Mouse (Mus musculus) neural tube, embryonic 12.5 days (tissue): ENCODE measurements at regions not wholly inside any gene's neighbourhood (a gene's known extent, or its start where the extent isn't known, plus 50 kb on each side); places are given as distances from the start of the nearest gene placed in this dataset.

Experiments
- ATAC-seq: fragments of 200-750 bp; cut with Nextera tagmentation; 2 replicates; pipeline ENCODE4 v1.8.0; 2017; ENCODE audit warnings: low read depth, mild to moderate bottlenecking, moderate TSS enrichment, moderate library complexity; ENCODE audit not compliant: low FRiP score
- H3K27ac ChIP-seq: fragments of 300-500 bp; sonication (generic); 2 replicates; pipeline ENCODE4 v1.5.1; 2016
- H3K27me3 ChIP-seq: fragments of 300-500 bp; sonication (generic); replicated peaks from 2 replicates; pipeline ENCODE4 v1.6.1; 2016; ENCODE audit warnings: mild to moderate bottlenecking
- H3K36me3 ChIP-seq: fragments of 300-500 bp; sonication (generic); 2 replicates; pipeline ENCODE4 v1.6.1; 2016; ENCODE audit warnings: mild to moderate bottlenecking
- H3K4me1 ChIP-seq: fragments of 300-500 bp; sonication (generic); 2 replicates; pipeline ENCODE4 v1.6.1; 2016
- H3K4me2 ChIP-seq: fragments of 300-500 bp; sonication (generic); replicated peaks from 2 replicates; pipeline ENCODE4 v1.6.1; 2016; ENCODE audit warnings: mild to moderate bottlenecking
- H3K4me3 ChIP-seq: fragments of 300-500 bp; sonication (generic); 2 replicates; pipeline ENCODE4 v1.5.1; 2016
- H3K9ac ChIP-seq: fragments of 300-500 bp; sonication (generic); 2 replicates; pipeline ENCODE4 v1.6.1; 2016; ENCODE audit warnings: mild to moderate bottlenecking
- H3K9me3 ChIP-seq: fragments of 300-500 bp; sonication (generic); 2 replicates; pipeline ENCODE4 v1.6.1; 2016; ENCODE audit warnings: mild to moderate bottlenecking
- WGBS: fragments of 180-500 bp; shearing (Covaris S2); methylation state at CpG from one replicate; pipeline ENCODE4 v1.1.7; 2016; 5-methylcytosine and 5-hydroxymethylcytosine counted together

- ATAC-seq = no peak
- Histone ChIP-seq H3K4me1 (no peaks in the 10 kb centered on the region), H3K9me3 (no peaks in the 10 kb centered on the region), H3K4me3 (no peak overlapping the region), H3K27me3 (no peaks in the 10 kb centered on the region), H3K27ac (no peak overlapping the region), H3K9ac (no peak overlapping the region), H3K4me2 (no peak overlapping the region), H3K36me3 (no peaks in the 10 kb centered on the region)
- 64% methylated on average over 2 of the region's 2 CpGs for WGBS
Observed at GRCm38 (mm10) chr3:33440905-33441304, 297.9 kb upstream of the Pex5l start.

DNA sequence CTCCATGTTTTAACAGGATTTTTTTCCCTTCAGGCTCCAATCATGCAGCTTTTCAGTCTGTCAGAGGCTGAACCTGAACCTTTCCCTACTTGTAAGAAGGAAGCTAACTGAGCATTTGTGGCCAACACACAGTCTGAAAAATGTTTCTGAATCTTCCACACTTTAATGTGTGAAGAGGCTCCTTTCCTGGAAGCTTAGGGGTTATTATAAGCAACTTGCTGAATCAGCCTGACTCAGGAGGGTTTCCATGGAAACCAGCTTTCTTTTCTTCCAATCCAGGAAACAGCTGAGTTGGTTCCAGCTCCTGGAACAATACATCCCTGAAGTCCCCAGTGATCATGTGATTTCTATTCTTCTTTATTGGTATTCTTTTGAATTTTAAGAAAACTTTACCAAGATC lies 297.5 kb upstream of the Pex5l start:
- Histone ChIP-seq H3K9ac (no peak overlapping the region), H3K4me2 (no peak overlapping the region)
- ATAC-seq = no peak

GRCm38 (mm10) chr3:33416922-33417321 lies 273.9 kb upstream of the Pex5l start:
- Histone ChIP-seq H3K27me3 (no peaks in the 10 kb centered on the region), H3K36me3 (no peaks in the 10 kb centered on the region), H3K4me1 (no peaks in the 10 kb centered on the region), H3K4me2 (no peak overlapping the region), H3K27ac (no peak overlapping the region), H3K4me3 (no peak overlapping the region), H3K9me3 (no peaks in the 10 kb centered on the region), H3K9ac (no peak overlapping the region)
- no peak for ATAC-seq
- 69% methylated on average over 3 of the region's 3 CpGs for WGBS

More for the DNA sequence above, 297.5 kb upstream of the Pex5l start:
- no peaks in the 10 kb centered on the region for H3K36me3 ChIP-seq
- no peaks in the 10 kb centered on the region for H3K27me3 ChIP-seq
- H3K9me3 ChIP-seq = no peaks in the 10 kb centered on the region
- no peaks in the 10 kb centered on the region for H3K4me1 ChIP-seq
- H3K4me3 ChIP-seq = no peak overlapping the region
- no peak overlapping the region for H3K27ac ChIP-seq

DNA sequence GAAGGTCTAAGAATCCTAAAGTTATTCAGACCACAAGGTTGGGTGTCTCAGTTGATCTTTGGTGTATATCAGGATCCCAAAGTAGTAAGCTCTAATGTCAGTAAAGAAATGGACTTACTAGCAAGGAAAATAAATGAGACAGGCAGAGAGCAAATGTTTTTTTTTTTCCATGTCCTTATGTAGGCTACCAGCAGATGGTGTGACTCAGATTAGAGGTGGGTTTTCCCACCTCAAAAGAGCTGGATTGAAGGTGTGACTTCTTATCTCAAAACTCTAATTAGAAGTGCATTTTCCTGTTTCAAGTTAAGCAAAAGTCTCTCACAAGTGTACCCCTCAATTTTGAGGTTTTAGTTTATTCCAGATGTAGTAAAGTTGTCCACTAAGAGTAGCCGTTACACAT lies 273.3 kb upstream of the Pex5l start:
- H3K27ac ChIP-seq = no peak overlapping the region
- H3K36me3 ChIP-seq = no peaks in the 10 kb centered on the region
- H3K9me3 ChIP-seq = no peaks in the 10 kb centered on the region
- H3K9ac ChIP-seq = no peak overlapping the region
- no peak for ATAC-seq
- H3K27me3 ChIP-seq = no peaks in the 10 kb centered on the region
- H3K4me3 ChIP-seq = no peak overlapping the region
- H3K4me1 ChIP-seq = no peaks in the 10 kb centered on the region
- 88% methylated on average over 1 of the region's 1 CpGs for WGBS
- no peak overlapping the region for H3K4me2 ChIP-seq

DNA sequence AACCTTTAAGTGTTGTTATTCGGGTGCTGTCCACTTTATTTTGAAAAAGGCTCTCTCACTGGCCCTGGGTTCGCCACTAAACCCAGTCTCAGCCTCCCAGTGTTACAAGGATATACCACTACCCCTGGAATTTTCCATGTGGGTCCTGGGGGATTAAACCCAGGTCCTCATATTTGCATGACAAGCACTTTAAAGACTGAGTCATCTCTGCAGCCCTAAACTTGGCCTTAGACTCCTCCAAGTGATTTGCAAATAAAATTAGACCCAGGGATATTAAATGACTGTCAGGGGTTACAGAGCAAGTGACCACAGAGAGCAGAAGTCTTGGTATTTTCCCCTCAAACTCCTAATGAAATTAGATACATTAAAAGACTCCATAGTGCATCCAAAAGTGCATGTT lies 258.9 kb upstream of the Pex5l start:
- H3K27me3 ChIP-seq = no peaks in the 10 kb centered on the region
- H3K27ac ChIP-seq = no peak overlapping the region
- H3K36me3 ChIP-seq = no peaks in the 10 kb centered on the region
- H3K4me3 ChIP-seq = no peak overlapping the region
- 64% methylated on average over 2 of the region's 2 CpGs for WGBS
- H3K4me1 ChIP-seq = no peaks in the 10 kb centered on the region
- no peak overlapping the region for H3K9ac ChIP-seq
- ATAC-seq = no peak
- no peak overlapping the region for H3K4me2 ChIP-seq
- no peaks in the 10 kb centered on the region for H3K9me3 ChIP-seq

DNA sequence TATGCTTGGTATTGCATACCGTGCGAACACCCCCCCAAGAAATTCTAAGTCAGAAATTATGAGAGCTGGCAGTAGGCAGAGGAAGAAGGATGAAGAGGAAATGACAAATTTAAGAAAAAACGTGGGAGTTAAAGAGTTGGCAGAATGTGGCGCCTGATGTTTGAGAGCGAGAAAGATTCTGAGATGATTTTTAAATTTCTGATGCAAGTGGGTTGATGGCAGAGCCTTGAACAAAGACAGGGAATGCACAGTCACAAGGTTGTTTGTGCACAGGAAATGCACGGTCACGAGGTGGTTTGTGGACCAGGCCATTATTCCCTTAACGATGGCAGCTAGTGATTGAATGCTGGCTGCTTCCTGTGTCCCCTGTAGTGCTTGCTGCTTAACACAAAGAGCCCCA lies 256.3 kb upstream of the Pex5l start:
- H3K27ac ChIP-seq = no peak overlapping the region
- H3K4me1 ChIP-seq = no peaks in the 10 kb centered on the region
- H3K9ac ChIP-seq = no peak overlapping the region
- H3K36me3 ChIP-seq = no peaks in the 10 kb centered on the region
- no peaks in the 10 kb centered on the region for H3K9me3 ChIP-seq
- no peak overlapping the region for H3K4me2 ChIP-seq
- H3K27me3 ChIP-seq = no peaks in the 10 kb centered on the region
- no peak for ATAC-seq
- WGBS = 67% methylated on average over 8 of the region's 8 CpGs
- H3K4me3 ChIP-seq = no peak overlapping the region

GRCm38 (mm10) chr3:33398326-33398725 lies 255.3 kb upstream of the Pex5l start:
- Histone ChIP-seq H3K4me2 (no peak overlapping the region), H3K9me3 (no peaks in the 10 kb centered on the region), H3K36me3 (no peaks in the 10 kb centered on the region), H3K9ac (no peak overlapping the region), H3K27me3 (no peaks in the 10 kb centered on the region), H3K4me3 (no peak overlapping the region), H3K4me1 (no peaks in the 10 kb centered on the region), H3K27ac (no peak overlapping the region)
- WGBS = 83% methylated on average over 2 of the region's 2 CpGs
- no peak for ATAC-seq

GRCm38 (mm10) chr3:33397217-33397616 lies 254.2 kb upstream of the Pex5l start:
- H3K27ac ChIP-seq = no peak overlapping the region
- no peak overlapping the region for H3K9ac ChIP-seq
- no peak for ATAC-seq
- 79% methylated on average over 6 of the region's 6 CpGs for WGBS
- no peaks in the 10 kb centered on the region for H3K4me1 ChIP-seq
- H3K4me2 ChIP-seq = no peak overlapping the region
- no peaks in the 10 kb centered on the region for H3K27me3 ChIP-seq
- H3K9me3 ChIP-seq = no peaks in the 10 kb centered on the region
- no peaks in the 10 kb centered on the region for H3K36me3 ChIP-seq
- no peak overlapping the region for H3K4me3 ChIP-seq

GRCm38 (mm10) chr3:33392541-33392822 lies 249.4 kb upstream of the Pex5l start:
- Histone ChIP-seq H3K27ac (no peak overlapping the region), H3K4me2 (no peak overlapping the region), H3K9me3 (no peaks in the 10 kb centered on the region), H3K4me3 (no peak overlapping the region), H3K4me1 (no peaks in the 10 kb centered on the region), H3K36me3 (no peaks in the 10 kb centered on the region), H3K27me3 (no peaks in the 10 kb centered on the region), H3K9ac (no peak overlapping the region)
- ATAC-seq = no peak
- 78% methylated on average over 1 of the region's 1 CpGs for WGBS

- no peaks in the 10 kb centered on the region for H3K27me3 ChIP-seq
- no peak for ATAC-seq
- no peak overlapping the region for H3K4me3 ChIP-seq
- H3K27ac ChIP-seq = no peak overlapping the region
- H3K36me3 ChIP-seq = no peaks in the 10 kb centered on the region
- H3K9ac ChIP-seq = no peak overlapping the region
- H3K4me2 ChIP-seq = no peak overlapping the region
- 86% methylated on average over 4 of the region's 4 CpGs for WGBS
- no peaks in the 10 kb centered on the region for H3K9me3 ChIP-seq
- H3K4me1 ChIP-seq = no peaks in the 10 kb centered on the region
Observed at GRCm38 (mm10) chr3:33391765-33392540, 248.9 kb upstream of the Pex5l start.

DNA sequence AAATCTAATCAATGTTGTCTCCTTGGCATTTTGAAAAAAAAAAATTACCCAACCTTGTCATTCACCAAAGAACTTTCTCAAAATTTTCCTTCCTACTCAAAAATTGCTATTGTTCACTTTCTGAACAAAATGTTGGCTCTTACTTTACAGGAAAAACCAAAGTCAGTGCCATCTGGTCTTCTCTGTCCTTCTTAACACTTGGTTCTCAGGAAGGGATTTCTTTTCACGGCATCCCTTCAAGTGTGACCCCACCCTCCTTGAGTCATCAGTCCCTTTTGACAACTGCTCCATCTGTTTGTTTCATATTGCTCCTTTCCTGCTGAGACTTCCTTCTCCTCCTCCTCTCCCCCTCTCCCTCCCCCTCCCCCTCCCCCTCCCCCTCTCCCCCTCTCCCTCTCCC lies 245.1 kb upstream of the Pex5l start:
- no peak for ATAC-seq
- 38% methylated on average over 1 of the region's 1 CpGs for WGBS
- H3K27me3 ChIP-seq = no peaks in the 10 kb centered on the region
- H3K4me3 ChIP-seq = no peak overlapping the region
- no peak overlapping the region for H3K4me2 ChIP-seq
- no peaks in the 10 kb centered on the region for H3K4me1 ChIP-seq
- no peaks in the 10 kb centered on the region for H3K9me3 ChIP-seq
- H3K27ac ChIP-seq = no peak overlapping the region
- no peaks in the 10 kb centered on the region for H3K36me3 ChIP-seq
- H3K9ac ChIP-seq = no peak overlapping the region

GRCm38 (mm10) chr3:33383622-33384021 lies 240.6 kb upstream of the Pex5l start:
- no peaks in the 10 kb centered on the region for H3K27me3 ChIP-seq

GRCm38 (mm10) chr3:33379604-33380003 lies 236.6 kb upstream of the Pex5l start:
- H3K4me1 ChIP-seq = no peaks in the 10 kb centered on the region
- H3K27me3 ChIP-seq = no peaks in the 10 kb centered on the region
- no peak overlapping the region for H3K27ac ChIP-seq
- WGBS = 89% methylated on average over 2 of the region's 2 CpGs
- H3K9me3 ChIP-seq = no peaks in the 10 kb centered on the region
- no peaks in the 10 kb centered on the region for H3K36me3 ChIP-seq
- H3K9ac ChIP-seq = no peak overlapping the region
- H3K4me2 ChIP-seq = no peak overlapping the region
- H3K4me3 ChIP-seq = no peak overlapping the region
- no peak for ATAC-seq

More at GRCm38 (mm10) chr3:33383622-33384021, 240.6 kb upstream of the Pex5l start:
- Histone ChIP-seq H3K36me3 (no peaks in the 10 kb centered on the region), H3K9me3 (no peaks in the 10 kb centered on the region), H3K9ac (no peak overlapping the region), H3K4me2 (no peak overlapping the region), H3K4me1 (no peaks in the 10 kb centered on the region), H3K27ac (no peak overlapping the region), H3K4me3 (no peak overlapping the region)
- no peak for ATAC-seq
- WGBS = 97% methylated on average over 1 of the region's 1 CpGs
